Mouse (Mus musculus): ENCODE results near the gene Igfals.

Igfals gene

GRCm38 (mm10) chr17:24865776-24866175, at the start of gene Igfals:
Gene Igfals (plus strand): TSS chr17:24865997.
- DNase-seq: no peak

DNA sequence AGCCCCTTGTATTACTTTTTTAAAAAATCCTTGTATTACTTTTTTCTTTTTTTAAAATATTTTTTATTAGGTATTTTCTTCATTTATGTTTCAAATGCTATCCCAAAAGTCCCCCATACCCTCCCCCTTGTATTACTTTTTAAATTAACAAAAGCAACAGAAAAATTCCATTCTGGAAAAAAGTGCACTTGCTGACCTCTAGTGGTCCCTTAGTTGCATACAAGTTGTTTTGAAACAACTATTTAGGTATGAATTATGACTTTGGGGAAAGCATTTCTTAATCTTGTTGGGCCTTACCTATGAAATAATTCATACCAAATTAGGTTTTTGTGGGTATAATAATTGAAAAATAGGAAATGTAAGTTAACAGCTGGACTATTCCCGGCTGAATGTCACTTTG, 48.3 kb upstream of the Igfals start:
- no peak for DNase-seq

DNA sequence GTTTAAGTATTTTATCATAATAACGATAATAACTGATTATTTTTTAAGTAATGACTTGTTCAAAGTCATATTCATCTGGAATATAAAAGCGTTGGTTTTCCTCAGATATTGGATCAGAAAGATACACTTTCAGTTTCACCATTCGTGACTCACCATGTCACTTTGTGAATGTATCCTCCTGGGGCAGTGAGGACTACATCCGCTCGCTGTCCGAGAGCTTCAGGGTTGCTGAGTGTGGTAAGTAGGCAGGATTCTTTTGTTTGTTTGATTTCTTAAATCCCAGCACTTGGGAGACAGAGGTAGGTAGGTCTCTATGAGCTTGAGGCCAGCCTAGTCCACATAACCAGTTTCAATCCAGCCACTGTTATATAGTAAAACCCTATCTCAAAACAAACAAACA, 47.6 kb upstream of the Igfals start:
- DNase-seq: no peak

DNA sequence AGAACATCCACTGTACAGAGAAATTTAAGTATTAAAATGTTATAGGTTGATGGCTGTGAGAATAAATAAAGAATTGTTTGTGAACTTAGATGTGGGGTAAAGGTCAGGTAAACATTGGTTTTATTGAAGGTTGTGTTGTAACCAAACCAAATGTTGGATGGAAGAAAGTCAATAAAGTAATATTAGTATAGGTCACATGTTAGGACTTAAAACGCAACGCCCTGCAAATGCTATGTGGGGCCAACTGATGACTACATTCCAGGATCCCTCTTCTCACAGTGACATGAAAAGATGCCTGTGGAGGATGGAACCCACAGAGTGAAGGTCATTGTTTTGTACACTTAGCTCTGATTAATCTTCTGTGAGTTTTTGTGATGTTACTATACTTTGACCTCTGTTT, 46.3 kb upstream of the Igfals start:
- DNase-seq: no peak

DNA sequence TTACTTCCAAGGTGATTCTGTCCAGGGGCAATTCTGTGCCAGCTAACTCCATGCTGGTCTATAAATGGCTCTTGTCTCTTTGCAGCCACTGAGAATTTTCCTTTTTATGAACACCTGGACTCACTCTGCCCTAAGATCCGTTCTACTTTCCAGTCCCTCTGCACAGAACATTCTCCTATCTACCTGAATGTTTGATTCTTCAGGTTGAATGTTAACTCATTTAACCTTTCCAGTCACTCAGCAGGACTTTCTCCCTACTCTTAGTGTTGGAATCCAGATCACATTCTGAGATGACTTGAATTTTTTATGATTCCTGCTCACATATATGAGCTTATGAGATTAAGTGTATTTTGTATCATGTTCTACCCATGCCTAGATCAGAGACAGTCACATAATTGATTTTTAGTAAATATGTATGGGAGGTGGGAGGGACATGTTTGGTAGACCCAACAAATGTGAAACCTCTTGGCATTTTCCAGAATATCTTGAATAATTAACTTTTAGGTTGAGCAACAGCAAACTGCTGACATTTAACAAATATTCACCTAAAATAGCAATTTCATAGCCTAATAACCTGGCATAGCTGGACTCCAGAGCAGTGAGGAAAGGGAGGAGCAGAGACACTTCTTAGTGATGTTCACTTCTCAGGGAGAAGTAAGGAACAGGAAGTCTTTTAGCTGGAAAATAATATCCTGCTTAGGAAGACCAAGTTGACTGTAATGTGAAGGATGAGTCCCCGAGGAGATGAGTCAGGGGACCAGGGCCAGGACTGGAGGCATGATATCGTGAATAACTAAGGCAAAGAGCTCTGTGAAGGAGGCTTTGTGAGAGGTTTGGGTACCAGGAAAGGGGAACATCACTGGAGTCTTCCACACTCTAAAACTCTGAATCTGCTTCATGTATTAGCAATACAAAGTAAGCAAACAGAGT, 44.2 kb upstream of the Igfals start:
- DNase-seq: no peak

DNA sequence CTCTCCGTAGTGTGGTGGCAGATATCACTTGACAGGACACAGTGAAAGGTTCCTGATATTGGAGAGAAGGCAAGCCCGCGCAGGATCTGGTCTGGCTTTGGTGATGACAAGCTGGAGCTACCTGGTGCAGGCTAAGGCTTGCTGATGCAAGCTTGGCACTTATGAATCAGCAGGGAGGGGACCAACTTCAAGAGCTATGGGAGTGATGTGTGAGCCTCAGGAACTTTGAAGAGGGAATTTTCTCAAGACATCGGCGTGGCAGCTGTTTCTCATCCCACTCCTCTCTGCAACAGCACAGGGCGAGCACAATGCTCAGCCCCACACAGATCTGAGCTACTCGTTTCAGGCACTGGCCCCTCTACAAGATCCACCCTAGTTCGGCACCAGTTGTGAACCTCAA, 26.0 kb upstream of the Igfals start, which contains the start of gene Hagh:
Hagh (plus strand) TSS at position 302 of the 400 bp plus-strand sequence.
- no peak for DNase-seq

DNA sequence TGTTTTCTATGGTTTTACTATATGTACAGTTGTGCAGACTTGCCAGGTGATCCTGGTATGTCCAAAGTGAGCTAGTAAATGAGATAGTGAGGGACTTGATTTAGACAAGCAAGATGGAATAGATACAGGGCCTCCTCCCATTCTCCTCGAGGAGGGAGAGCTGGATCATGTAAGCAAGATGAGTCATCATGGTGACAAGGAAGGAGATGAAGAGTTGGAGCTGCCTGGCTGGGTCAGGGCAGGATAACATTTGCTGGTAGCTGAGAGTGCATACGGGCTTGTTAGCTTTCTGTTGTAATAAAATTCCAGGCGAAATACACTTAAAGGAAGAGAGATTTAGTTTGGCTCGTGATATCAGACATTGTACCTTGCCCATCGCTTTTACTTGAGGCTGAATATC, 25.5 kb upstream of the Igfals start:
- no peak for DNase-seq

DNA sequence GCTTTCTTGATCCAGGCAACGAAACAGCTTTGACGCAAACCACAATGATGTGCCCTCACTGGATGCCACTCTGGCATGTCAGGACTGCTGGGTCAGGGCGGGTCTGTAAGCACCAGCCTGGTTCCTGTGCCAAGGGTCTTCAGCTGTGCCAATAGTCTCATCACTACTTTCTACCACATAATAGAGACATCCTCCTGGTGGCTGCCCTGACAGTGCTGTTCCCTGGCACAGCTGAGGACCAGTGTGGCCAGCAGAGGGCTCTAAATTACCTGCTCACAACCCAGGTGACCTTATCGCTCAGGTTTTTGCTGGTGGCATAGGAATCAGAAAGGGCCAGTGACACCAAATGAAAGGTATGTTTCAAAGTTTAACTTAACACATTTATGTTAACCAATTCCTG, 24.7 kb upstream of the Igfals start:
- no peak for DNase-seq

- DNase-seq: no peak
These were observed 23.2 kb upstream of the Igfals start for GRCm38 (mm10) chr17:24842631-24843030.

- no peak for DNase-seq
These were observed 21.3 kb upstream of the Igfals start for GRCm38 (mm10) chr17:24844525-24844924.

DNA sequence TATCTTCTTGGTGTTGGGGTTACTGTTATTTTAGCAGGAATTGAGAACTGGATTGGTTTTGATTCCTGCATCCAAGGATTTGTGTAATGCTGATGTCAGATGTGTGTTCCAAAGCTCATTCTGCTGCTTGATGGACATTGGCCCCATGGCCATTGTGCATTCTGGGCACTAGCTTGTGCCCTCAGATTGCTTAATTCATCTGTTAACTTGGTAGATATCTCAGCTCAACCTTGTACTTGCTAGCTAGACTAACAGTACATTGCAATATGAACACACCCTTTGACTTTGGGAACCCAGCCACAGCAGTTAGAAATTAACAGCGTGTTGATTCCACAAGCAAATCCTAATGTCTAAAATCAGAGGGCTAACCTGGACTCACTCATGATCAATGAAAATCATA, 18.4 kb upstream of the Igfals start:
- no peak for DNase-seq

DNA sequence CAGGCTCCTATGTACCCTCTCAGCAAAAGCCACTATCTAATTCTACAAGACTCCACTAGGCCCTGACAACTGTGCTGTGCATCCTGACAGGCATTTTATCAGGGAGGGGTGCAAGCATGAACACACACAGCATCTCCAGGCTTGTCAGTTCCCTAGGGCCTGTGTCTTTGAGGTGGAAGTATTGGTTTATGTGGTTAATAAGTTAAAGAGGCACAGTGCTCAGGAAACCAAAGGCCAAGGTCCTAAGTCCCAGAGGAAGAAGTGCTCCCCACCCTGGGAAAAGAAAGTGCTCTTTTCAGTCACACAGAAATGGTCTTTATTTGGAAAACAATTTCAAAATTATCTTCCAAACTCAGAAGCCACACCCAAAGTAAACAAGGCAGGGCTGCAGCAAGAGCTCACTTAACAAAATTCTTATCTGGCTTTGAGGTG, 17.2 kb upstream of the Igfals start:
- DNase-seq: no peak

DNA sequence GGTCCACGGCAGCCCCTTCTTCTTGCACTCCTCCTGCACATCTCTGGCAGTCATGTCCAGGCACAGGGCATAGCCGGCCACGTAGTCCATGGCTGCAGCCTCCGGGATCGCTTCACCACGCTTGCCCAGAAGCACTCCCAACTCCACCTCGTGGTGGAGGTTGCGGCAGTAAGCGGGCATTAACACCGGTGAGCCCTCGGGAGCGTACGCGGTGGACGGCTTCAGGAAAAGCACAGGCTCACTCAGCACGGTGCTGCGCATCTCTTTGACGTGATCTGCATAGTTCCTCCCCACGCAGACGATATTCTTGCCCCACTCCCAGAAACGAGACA, 16.1 kb upstream of the Igfals start:
- no peak for DNase-seq

- DNase-seq: peak; percentile 98
These were observed 15.6 kb upstream of the Igfals start, which contains the start of gene Fahd1 for GRCm38 (mm10) chr17:24850065-24850772. Gene Fahd1 (minus strand): TSS chr17:24850364.

GRCm38 (mm10) chr17:24850773-24851127, 15.0 kb upstream of the Igfals start:
- DNase-seq: no peak

DNA sequence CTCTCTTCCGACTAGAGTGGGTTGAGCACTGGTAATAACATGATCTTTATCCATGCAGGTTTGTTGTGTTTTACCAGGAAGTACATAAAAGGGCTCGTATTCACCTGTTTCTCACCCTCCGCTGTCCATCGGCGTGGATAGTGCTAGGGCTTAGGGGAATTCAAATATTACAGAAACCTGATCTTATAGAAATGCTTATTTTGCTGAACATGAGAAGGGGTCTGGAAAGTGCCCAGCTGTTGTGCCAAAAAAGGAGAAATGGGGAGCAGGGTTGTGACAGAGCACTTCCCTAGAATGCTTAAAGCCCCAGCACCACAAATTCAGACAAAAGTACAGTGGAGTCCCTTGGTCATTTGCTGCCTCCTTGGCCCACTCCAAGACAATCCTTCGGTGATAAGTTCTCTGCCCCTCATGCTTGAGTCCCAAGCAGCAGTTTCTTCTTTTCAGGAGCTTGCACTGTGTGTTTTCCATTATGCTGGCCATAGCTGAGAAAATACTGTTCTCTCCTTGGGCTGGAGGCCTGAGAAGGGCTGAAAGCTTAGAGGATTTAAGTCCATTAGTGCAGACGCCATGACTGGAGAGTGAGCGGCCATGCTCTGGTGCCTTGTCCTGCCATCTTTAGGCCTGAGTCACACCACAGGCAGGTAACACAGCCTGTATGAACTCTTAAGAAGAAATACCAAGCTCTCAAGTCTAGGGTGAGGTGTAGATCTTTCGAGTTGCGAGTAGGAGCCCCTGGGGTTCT, 14.2 kb upstream of the Igfals start:
- no peak for DNase-seq

DNA sequence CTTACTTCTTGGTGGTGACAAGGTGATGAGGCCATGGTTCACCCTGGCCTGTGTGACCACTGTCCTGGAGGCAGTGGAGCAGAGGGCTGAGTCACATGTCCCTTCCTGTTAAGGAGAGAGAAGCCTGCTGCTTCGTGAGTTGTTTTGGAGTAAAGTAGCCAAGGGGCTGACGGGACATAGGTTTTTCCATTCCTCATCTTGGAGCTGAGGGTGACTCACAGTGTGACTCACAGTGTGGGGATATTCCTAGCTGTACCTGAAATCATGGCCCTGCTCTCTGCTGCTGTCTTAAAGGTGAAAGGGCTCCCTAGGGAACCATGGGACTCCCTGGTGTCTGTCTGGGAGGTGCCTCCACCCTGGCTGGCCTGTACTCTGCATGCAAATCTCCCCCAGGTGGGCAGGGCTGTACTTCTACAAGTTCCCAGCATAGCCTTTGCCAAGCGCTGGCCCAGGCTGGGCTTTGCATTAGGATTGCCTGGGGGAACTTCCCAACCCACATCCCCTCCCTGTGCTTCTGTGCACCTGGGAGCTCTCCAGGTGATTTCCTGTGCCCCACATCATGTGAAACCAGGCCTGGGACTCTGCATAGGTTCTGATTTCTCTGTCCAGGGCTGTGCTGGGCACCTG, 9.8 kb upstream of the Igfals start:
- no peak for DNase-seq

DNA sequence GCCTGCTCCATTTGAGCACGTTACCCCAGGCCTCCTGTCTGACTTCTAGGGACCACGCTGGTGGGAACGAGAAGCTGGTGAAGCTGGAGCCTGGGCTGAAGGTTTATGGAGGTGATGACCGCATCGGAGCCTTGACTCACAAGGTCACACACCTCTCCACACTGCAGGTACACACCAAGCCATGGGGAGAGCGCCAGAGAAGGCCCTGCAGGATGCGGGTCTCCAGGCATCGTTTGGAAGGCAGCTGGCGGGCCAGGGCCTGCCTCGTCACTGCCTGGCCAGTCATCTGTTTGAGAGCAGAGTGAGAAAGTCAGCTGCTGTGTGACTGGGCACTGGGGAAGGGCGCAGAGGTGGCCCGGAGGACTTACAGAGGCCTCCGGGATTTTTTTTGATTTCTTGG, 9.2 kb upstream of the Igfals start:
- DNase-seq: no peak

- no peak for DNase-seq
These were observed 7.8 kb upstream of the Igfals start for GRCm38 (mm10) chr17:24857831-24858470.

DNA sequence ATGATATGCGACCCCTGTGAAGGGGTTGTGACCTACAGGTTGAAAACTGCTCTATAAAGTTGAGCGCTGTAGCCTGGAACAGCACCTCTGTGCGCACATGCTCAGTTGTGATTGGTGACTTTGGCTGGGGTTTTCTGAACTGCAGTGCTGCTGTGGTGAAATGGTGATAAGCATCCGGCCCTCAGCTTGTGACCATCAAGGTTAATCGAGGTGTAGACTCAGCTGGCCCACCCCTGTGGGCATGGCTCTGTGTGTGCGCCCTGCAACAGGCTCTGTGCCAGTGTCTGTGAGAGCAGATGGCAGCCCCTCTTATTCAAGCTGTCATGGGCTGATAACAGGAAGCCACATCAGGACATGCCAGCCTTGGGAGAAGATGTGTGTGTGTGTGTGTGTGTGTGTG, 6.8 kb upstream of the Igfals start:
- DNase-seq: no peak

GRCm38 (mm10) chr17:24860076-24860475, 5.7 kb upstream of the Igfals start:
- DNase-seq: no peak

DNA sequence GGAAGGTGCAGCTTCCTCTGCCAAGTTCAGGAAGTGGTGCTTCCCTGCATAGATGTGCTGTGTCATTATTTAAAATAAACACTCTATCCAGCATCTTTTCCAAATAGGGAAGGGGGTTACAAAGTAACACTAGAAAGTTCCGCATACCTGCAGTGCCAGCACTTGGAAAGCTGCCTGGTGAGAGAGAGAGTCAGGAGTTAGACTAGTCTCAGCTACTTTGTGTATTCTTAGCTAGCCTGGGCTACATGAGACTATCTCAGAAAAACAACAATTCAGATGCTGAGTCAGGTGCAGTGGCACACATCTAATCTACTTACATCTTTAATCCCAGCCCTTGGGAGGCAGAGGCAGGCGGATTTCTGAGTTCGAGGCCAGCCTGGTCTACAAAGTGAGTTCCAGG, 4.0 kb upstream of the Igfals start:
- no peak for DNase-seq

DNA sequence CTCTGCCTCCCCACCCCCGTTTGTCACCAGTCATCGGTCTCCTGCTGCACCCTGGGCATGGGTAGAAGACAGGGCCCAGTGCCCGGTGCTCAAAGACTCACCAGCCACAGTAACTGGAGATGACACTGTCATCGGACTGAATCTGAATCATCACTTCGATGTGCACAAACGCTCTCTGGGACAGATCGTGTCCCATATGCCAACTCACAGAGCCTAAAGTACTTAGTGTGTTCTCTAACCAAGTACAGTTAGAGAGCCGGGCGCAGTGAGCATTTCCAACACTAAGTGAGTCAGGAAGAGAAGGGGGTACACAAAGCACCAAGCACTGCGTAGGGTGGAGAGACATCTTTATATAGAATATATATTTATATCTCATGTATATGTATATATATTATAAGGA, 2.1 kb downstream of the Igfals start:
- peak; percentile 42 for DNase-seq
